Mouse (Mus musculus) bone marrow, adult 2 months (tissue): Measurements from ENCODE around the gene G3bp2. TPM values are rescaled to one million over a fixed set of nuclear protein-coding genes. Genes with fewer than 3 reads are reported as not detected.
A peak's percentile ranks its signal among the peaks of the same experiment; 100 is the strongest.

ENCODE experiments used
- H3K27ac ChIP-seq: fragments of 200-500 bp; 2 replicates; pipeline ENCODE4 v1.5.1; 2012; ENCODE audit warnings: low read depth, mild to moderate bottlenecking, control low read depth, inconsistent platforms, low read length; ENCODE audit not compliant: control insufficient read depth, poor library complexity, insufficient read depth
- H3K4me1 ChIP-seq: fragments of 200-500 bp; 2 replicates; pipeline ENCODE4 v1.6.1; 2011; ENCODE audit warnings: low read length; ENCODE audit not compliant: control insufficient read depth, insufficient read depth
- H3K4me3 ChIP-seq: fragments of 200-500 bp; replicated peaks from 2 replicates; pipeline ENCODE3; 2011; ENCODE audit warnings: mild to moderate bottlenecking, low read depth, low read length, control low read depth; ENCODE audit not compliant: control insufficient read depth
- CTCF ChIP-seq: fragments of 200-500 bp; IDR thresholded peaks from 2 replicates; pipeline ENCODE4 v1.5.1; 2011; ENCODE audit warnings: low read length, control low read depth; ENCODE audit not compliant: control insufficient read depth, insufficient read depth
- POLR2A ChIP-seq: fragments of 200-500 bp; IDR thresholded peaks from 2 replicates; pipeline ENCODE4 v1.6.1; 2011; ENCODE audit warnings: low read depth, mild to moderate bottlenecking, control low read depth, low read length, borderline replicate concordance; ENCODE audit not compliant: control insufficient read depth
- WGBS: fragments of 180-500 bp; shearing (Covaris S2); methylation state at CpG from one replicate; pipeline ENCODE4 v1.1.7; 2018; 5-methylcytosine and 5-hydroxymethylcytosine counted together
- polyA plus RNA-seq: library from polyadenylated mRNA; stranded (reverse); fragments of >200 nt; gene quantifications from 2 replicates; pipeline ENCODE4 v1.2.4, GENCODE M21; 2011; ENCODE audit warnings: low replicate concordance; ENCODE audit not compliant: missing spikeins, insufficient read depth, insufficient read length

Gene G3bp2
- polyA plus RNA-seq, 1 experiment, result 46.8 TPM

DNA sequence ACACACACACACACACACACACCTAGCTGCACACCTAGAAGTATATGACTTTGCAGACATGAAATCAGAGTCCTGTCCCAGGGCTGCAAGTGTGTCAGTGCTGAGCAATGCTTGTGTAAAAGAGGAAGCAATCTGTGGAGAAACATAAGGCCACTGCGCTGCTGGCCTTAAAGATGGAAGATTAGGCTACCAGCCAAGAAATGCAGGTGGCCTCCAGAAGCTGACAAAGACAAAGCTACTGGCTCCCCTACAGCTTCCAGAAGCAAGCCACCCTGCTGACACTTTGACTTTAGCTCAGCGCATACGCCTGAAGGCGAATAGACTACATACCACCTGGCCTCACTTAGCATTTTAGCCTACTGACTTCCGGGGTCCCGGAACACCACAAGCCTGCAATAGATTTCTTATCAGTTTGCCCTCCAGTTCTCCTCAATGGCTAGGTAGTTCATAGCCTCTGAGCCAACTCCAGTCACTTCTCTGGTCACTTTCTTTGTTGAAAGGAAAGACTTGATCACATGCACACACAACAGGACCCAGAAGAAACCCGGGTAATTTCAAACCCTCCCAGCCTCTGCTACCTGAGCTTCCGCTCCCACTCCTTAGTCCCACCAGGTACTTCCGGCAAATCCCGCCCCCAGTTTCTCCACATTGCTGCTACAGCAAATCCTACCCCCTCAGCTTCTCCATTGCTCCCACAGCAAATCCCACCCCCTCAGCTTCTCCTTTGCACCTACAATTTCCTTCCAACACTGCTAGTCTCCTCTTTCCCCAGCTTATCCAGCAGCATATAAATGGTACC, 23.0 kb upstream of the G3bp2 start:
- H3K4me3 ChIP-seq, result no peak overlapping the region
- TF ChIP-seq POLR2A, result no peak
- TF ChIP-seq CTCF, result no peak
- peaks cover 1% of the 10 kb centered on the region for H3K4me1 ChIP-seq
- WGBS, result 26% methylated on average over 10 of the region's 10 CpGs
- H3K27ac ChIP-seq, result peak overlapping the region; percentile 34; the same call in 1 of the 2 replicates

DNA sequence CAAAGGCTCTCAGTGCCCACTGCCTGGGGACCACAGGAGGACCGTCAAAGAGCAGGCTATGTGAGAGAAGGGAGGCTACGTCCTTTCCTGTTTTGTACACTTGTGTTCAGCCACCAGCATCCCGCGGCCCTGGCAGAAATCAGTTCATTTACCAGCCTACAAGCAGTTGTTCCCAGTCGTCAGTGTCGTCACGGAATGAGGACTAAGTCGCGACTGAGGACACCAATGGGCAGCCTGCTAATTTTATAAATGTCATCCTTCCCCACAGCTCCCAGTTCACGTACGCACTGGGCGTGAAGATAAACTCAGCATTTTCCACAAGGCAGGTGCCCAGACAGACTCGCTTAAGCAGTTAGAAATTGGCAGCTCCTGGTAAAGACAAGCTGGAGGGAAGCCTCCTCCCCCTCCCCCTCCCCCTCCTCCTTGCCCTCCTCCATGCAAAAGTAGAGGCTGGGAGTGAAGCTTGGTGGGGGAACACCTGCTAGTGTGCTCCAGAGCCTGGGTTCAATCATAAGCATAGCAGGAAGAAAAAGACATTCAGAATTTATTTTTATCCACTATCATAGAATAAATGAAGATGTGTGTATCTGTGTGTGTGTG, 20.4 kb upstream of the G3bp2 start:
- H3K4me1 ChIP-seq, result peaks cover 1% of the 10 kb centered on the region
- no peak for TF ChIP-seq CTCF
- TF ChIP-seq POLR2A, result no peak
- no peak overlapping the region for H3K4me3 ChIP-seq
- H3K27ac ChIP-seq, result no peak overlapping the region
- WGBS, result 84% methylated on average over 13 of the region's 13 CpGs

DNA sequence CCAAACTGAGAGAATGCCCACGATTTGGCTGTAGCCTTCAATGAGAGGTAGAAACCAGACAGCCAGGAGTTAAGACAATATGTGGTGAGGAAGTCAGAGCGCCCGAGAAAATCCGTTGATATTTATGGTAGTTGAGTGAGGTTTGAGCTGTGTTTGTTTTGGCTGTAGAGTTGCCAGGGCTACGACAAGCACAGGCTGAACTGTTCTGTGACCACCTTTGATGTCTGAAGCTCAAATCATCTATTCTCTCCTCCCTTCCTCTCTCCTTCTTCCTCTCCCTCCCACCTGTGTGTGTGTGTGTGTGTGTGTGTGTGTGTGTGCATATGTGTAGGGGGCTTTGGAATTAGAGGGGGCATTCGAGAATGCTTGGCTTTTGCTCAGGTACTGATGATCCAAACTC, 19.5 kb upstream of the G3bp2 start:
- WGBS, result 15% methylated on average over 6 of the region's 6 CpGs
- H3K27ac ChIP-seq, result no peak overlapping the region
- TF ChIP-seq POLR2A (no peak), CTCF (no peak)
- peaks cover 3% of the 10 kb centered on the region for H3K4me1 ChIP-seq
- H3K4me3 ChIP-seq, result no peak overlapping the region

DNA sequence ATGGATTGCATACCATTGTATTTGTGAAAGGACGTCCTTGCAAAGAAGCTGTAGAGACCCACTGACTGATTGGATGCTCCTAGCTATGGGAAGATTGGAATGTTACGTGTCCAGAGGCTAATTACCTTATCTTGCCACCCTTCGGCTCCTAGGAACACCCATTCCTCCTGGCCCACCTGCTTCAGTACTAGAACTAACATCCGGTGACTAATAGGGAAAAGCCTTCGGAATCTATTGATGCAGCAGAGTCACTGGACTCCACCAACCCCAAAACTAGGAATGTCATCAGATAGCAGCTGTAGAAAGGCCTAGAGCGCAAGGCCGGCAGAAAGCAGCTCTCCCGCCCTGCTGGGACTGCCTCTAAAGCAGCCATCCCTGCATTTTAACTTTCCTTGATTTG, 18.1 kb upstream of the G3bp2 start:
- TF ChIP-seq POLR2A (no peak), CTCF (no peak)
- H3K27ac ChIP-seq, result no peak overlapping the region
- H3K4me1 ChIP-seq, result peaks cover 1% of the 10 kb centered on the region; the same call in 1 of the 2 replicates
- no peak overlapping the region for H3K4me3 ChIP-seq
- WGBS, result 88% methylated on average over 8 of the region's 8 CpGs

DNA sequence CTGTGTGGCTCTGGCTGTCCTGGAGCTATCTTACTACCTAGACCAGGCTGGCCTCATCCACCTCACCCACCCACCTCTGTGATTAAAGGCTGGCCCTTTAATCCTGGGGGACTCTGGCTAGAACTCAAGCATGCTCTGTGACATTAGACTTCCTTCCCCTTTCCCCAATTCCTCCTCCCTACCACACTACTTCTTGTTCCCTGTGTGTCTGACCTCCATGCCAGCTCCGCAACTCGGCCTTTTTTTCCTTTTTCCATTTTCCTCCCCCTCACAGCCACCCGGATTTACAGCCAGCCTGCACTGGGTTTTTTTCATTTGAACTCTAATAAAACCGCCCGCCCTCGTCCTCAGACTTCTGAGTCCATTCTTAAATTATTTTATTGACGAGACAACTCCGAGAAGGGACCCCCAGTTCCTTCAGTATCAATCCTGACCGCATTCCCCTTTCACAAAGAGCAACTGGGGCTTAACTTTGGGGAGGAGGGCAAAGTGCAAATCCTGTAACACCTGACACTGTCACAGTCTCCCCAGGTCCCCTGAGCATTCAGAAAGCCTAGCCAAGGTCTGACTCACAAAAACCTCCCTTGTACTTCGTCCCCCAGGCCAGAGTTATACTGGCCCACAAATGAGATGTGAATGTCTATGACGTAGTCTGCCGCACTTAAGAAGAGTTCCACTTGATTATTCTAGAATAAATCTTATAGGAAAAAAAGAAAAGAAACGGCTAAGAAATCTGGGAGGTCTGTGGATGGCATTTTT, 15.0 kb upstream of the G3bp2 start:
- Histone ChIP-seq H3K4me1 (peaks cover 1% of the 10 kb centered on the region; the same call in 1 of the 2 replicates), H3K27ac (no peak overlapping the region), H3K4me3 (no peak overlapping the region)
- TF ChIP-seq POLR2A, result no peak
- no peak for TF ChIP-seq CTCF
- 34% methylated on average over 13 of the region's 13 CpGs for WGBS

DNA sequence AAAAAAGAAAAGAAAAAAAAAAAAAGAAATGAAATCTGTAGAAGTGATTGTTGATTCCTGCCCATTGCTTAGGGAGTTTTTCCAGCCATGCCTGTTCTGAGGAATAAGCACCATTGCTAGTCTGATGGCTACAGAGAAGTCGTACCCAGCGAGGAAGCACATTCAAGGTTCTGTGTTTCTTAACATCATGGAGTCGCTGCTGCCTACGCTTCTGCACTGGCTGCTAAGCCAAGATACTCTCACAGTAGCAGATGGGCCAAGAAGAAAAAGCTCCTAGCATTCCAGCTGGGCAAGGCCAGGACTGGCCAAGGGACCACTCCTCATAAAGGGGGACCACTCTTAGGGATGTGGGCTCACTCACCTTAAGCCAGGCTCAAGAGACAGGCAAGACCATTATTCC, 14.3 kb upstream of the G3bp2 start:
- TF ChIP-seq CTCF (no peak), POLR2A (no peak)
- WGBS, result 64% methylated on average over 4 of the region's 4 CpGs

DNA sequence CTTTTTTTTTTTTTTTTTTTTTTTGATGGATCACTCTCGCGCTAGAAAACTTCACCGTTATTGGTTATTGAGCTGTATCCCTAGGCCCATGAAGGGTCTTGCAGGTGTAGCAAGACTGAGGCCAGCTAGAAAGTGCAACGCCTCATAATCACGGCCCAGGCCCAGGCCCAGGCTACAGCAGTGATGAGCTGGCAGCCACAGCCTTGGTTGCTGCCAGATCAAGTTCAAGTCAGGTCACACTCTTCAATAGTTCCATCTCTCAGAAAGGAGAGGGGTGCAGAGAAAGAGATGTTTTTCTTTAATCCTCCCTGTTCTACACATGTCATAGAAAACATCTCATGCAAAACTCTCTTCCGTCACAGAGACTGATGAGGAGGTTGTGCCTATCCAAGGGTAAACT, 13.3 kb upstream of the G3bp2 start:
- Histone ChIP-seq H3K27ac (no peak overlapping the region), H3K4me3 (no peak overlapping the region), H3K4me1 (peaks cover 4% of the 10 kb centered on the region; the same call in 1 of the 2 replicates)
- TF ChIP-seq POLR2A, result no peak
- 86% methylated on average over 6 of the region's 6 CpGs for WGBS

More for the DNA sequence above, 14.3 kb upstream of the G3bp2 start:
- Histone ChIP-seq H3K27ac (no peak overlapping the region), H3K4me3 (no peak overlapping the region), H3K4me1 (peaks cover 4% of the 10 kb centered on the region; the same call in 1 of the 2 replicates)

DNA sequence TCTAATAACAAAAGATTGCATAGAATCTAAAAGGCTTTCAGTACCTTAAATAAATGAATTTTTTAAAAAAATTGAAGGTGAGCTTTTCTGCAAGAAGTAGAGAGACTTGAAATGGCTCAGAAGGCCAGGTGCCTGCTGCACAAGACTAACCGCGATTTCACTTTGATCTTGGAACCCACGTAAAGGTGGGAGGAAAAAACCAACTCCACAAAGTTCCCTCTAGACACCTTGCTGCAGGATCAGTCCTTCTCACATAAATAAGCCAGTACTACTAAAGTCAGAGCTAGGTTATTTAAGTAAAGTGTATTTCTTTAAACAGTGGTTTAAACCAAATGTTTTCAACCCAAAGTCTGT, 10.5 kb upstream of the G3bp2 start:
- TF ChIP-seq CTCF (no peak), POLR2A (no peak)
- WGBS, result 6% methylated on average over 3 of the region's 3 CpGs
- Histone ChIP-seq H3K27ac (no peak overlapping the region), H3K4me1 (peaks cover 4% of the 10 kb centered on the region; the same call in 1 of the 2 replicates), H3K4me3 (no peak overlapping the region)
